Mouse (Mus musculus): ENCODE results near the gene Fzd2.

The Fzd2 gene

GRCm38 (mm10) chr11:102656326-102656926, 52.2 kb downstream of the Fzd2 start:
- in situ Hi-C loops (cut with MboI; ENCODE audit: unreplicated experiment in 2 of 2), result loop anchor here in 1 of 2 experiments (10.0 kb wide), 1 partner anchor 592 kb away; no protein-coding TSS in a partner anchor

- in situ Hi-C loops (cut with MboI; ENCODE audit: unreplicated experiment in 2 of 2), result loop anchor here in 1 of 2 experiments (10.0 kb wide), 1 partner anchor 592 kb away; no protein-coding TSS in a partner anchor
Measured at GRCm38 (mm10) chr11:102656931-102657330, 52.7 kb downstream of the Fzd2 start.

All from v-Abl transformed pro-B cells (cell line).